Mouse (Mus musculus) lung, adult 2 months (tissue): ENCODE data around the gene Prmt2.

Experiments used
- CTCF ChIP-seq: fragments of 200-500 bp; IDR thresholded peaks from 2 replicates; pipeline ENCODE4 v1.5.1; 2011; ENCODE audit warnings: mild to moderate bottlenecking, low read length, control low read depth; ENCODE audit not compliant: insufficient read depth
- POLR2A ChIP-seq: fragments of 200-500 bp; IDR thresholded peaks from 2 replicates; pipeline ENCODE4 v1.6.1; 2011; ENCODE audit warnings: low read depth, mild to moderate bottlenecking, control low read depth, low read length, borderline replicate concordance; ENCODE audit errors: extremely low read depth

DNA sequence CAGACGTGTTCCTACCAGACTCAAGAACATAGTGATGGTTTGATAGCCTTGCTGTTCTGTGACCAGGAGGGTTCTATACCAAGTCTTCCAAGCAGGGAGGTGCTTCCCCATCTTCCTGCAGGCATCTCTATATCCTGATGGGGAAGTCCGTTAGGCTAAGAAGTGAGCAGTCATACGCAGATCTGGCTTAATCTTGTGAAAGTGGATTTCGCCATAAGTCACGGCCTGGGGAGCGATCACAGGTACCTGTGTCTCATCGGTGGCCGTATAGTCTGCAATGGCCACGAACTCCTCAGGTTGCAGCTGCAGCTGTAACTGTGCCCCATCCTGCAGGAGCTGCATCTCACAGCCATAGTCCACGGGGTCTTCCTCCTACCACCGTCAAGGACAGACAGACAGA lies 11.7 kb downstream of the Prmt2 start:
- TF ChIP-seq POLR2A (no peak), CTCF (no peak)
